Mouse (Mus musculus): ENCODE measurements around the gene Id1.

Id1 gene

DNA sequence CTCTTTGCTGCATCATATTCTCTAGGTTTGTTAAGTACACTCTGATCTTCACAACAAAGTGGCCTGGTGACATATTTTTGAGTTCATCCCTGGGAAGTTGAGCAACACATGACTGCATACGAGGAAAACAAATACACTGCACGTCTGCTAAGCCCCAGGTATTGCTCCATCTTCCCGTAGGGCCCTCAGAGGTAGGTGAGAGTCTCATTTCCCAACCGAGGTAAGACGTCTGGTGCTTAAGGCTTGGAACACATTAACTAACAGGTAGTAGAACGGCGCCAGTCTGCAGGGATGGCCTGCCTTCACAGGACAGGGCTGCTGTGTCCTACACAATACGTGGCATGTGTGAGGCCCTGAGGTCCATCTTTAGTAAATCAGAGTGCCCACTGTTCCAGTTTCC lies 48.6 kb downstream of the Id1 start:
- no peak for DNase-seq (ENCODE audit: low spot score)

DNA sequence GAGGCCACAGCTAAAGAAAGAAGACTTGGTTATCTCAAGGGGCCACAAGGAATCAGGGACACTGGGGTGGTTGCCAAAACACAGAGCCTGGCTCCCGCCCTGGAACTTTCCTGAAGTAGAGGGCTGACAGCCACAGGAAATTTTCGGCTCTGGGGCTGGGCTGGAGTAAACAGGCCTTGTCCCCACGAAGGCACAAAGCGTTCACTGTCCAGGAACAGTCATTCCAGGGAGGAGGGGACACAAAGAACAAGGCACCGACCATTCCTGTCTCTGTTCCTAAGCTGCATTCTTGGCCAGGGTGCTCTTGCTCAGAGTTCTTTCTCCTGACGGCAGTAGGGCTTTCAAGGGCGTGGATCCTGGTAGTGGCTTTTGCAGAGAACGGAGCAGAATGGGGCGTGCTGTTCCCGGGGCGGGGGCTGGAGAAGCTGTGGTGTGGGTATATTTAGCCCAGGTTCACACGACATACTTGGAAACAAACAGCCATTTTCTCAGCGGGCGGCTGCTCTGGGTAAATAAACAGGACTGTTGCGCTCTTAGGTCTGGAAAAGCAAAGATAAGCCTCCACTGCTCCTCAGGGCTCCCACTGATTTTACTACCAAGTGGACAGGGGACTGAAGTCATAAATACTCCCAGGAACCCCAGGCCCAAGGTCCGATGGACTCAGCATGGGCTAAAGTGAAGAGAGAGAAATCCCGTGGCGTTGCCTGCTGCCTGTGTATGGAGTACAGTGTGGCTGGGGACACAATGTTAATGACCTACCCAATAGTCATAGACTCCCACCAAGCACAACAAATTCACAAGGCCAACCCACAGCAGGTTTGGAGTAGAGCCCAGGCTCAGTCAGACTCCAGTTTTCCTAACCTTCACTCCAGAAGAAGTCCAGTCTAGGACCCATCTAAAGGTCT lies 49.6 kb downstream of the Id1 start:
- no peak for DNase-seq (ENCODE audit: low spot score)
